Mouse (Mus musculus): ENCODE measurements around the gene Erp27. TPM values are rescaled to one million over a fixed set of nuclear protein-coding genes. Genes with fewer than 3 reads are reported as not detected.

The Erp27 gene
- polyA plus RNA-seq (2015; fragmentation: Illumina TruSeq; extraction: RNeasy Lipid Tissue Mini Kit (QIAGEN cat#74804); ENCODE audit: insufficient read depth, low read depth, low replicate concordance), result 260 TPM

GRCm38 (mm10) chr6:136922080-136922479 lies at the start of gene Erp27:
Erp27 (minus strand) TSS chr6:136922180.

GRCm38 (mm10) chr6:136941051-136942021 lies 19.4 kb upstream of the Erp27 start, which contains the start of gene Arhgdib:
Arhgdib (minus strand) TSS chr6:136941899.

DNA sequence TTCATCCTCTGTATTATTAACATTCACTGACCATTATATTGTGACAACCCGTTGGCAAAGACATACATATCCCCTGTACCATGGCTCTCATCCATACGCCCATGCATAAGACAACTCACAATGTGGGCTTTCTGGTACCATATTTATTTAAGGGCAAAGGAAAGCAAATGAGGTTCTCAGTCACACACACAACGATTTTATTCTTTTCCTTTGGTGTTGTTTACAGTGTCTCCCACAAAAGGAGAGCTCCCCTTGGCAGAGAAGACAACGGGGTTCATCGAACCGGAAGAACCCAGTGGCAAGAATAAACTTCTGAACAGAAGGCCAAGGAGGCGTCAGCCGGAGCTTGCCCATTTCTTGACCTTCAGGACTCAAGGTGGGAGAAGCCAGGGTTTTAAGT lies 1.6 kb upstream of the Erp27 start, which contains the start of gene Pde6h:
Pde6h (plus strand) TSS at position 301 of the 400 bp plus-strand sequence.

GRCm38 (mm10) chr6:136875670-136876069 lies 46.3 kb downstream of the Erp27 start, which contains the start of gene Mgp:
Mgp (minus strand) TSS chr6:136875823.

Other genes with a start within 250 kb of the Erp27 start
- gene Gucy2c, start 140.4 kb downstream of the Erp27 start, polyA plus RNA-seq (2015; fragmentation: Illumina TruSeq; extraction: RNeasy Lipid Tissue Mini Kit (QIAGEN cat#74804); ENCODE audit: insufficient read depth, low read depth, low replicate concordance), result 0.46 TPM
- gene Hist4h4, start 117.8 kb downstream of the Erp27 start, polyA plus RNA-seq (2015; fragmentation: Illumina TruSeq; extraction: RNeasy Lipid Tissue Mini Kit (QIAGEN cat#74804); ENCODE audit: insufficient read depth, low read depth, low replicate concordance), result not detected
- 21.6 TPM for gene H2afj, start 113.9 kb downstream of the Erp27 start, polyA plus RNA-seq (2015; fragmentation: Illumina TruSeq; extraction: RNeasy Lipid Tissue Mini Kit (QIAGEN cat#74804); ENCODE audit: insufficient read depth, low read depth, low replicate concordance)
- not detected for gene BC049715, start 94.6 kb downstream of the Erp27 start, polyA plus RNA-seq (2015; fragmentation: Illumina TruSeq; extraction: RNeasy Lipid Tissue Mini Kit (QIAGEN cat#74804); ENCODE audit: insufficient read depth, low read depth, low replicate concordance)
- 10.3 TPM for gene Wbp11, start 93.9 kb downstream of the Erp27 start, polyA plus RNA-seq (2015; fragmentation: Illumina TruSeq; extraction: RNeasy Lipid Tissue Mini Kit (QIAGEN cat#74804); ENCODE audit: insufficient read depth, low read depth, low replicate concordance)
- not detected for gene Smco3, start 86.7 kb downstream of the Erp27 start, polyA plus RNA-seq (2015; fragmentation: Illumina TruSeq; extraction: RNeasy Lipid Tissue Mini Kit (QIAGEN cat#74804); ENCODE audit: insufficient read depth, low read depth, low replicate concordance)
- 0.74 TPM for gene Art4, start 64.4 kb downstream of the Erp27 start, polyA plus RNA-seq (2015; fragmentation: Illumina TruSeq; extraction: RNeasy Lipid Tissue Mini Kit (QIAGEN cat#74804); ENCODE audit: insufficient read depth, low read depth, low replicate concordance)
- gene Mgp, start 46.4 kb downstream of the Erp27 start, polyA plus RNA-seq (2015; fragmentation: Illumina TruSeq; extraction: RNeasy Lipid Tissue Mini Kit (QIAGEN cat#74804); ENCODE audit: insufficient read depth, low read depth, low replicate concordance), result 267 TPM
- gene Pde6h, start 1.7 kb upstream of the Erp27 start, polyA plus RNA-seq (2015; fragmentation: Illumina TruSeq; extraction: RNeasy Lipid Tissue Mini Kit (QIAGEN cat#74804); ENCODE audit: insufficient read depth, low read depth, low replicate concordance), result not detected
- 17.6 TPM for gene Arhgdib, start 19.7 kb upstream of the Erp27 start, polyA plus RNA-seq (2015; fragmentation: Illumina TruSeq; extraction: RNeasy Lipid Tissue Mini Kit (QIAGEN cat#74804); ENCODE audit: insufficient read depth, low read depth, low replicate concordance)
- gene Rerg, start 248.3 kb upstream of the Erp27 start, polyA plus RNA-seq (2015; fragmentation: Illumina TruSeq; extraction: RNeasy Lipid Tissue Mini Kit (QIAGEN cat#74804); ENCODE audit: insufficient read depth, low read depth, low replicate concordance), result 0.70 TPM